Mouse (Mus musculus) ES-Bruce4 (cell line): Measurements from ENCODE around the gene Spon2. TPM values are rescaled to one million over a fixed set of nuclear protein-coding genes. Genes with fewer than 3 reads are reported as not detected.

ENCODE experiments used
- H3K27ac ChIP-seq: 2 replicates; pipeline ENCODE4 v1.5.1; 2012; ENCODE audit warnings: low read length, inconsistent platforms; ENCODE audit not compliant: insufficient read depth
- H3K27me3 ChIP-seq: 2 replicates; pipeline ENCODE4 v1.6.1; 2012; ENCODE audit warnings: mild to moderate bottlenecking, low read length, inconsistent platforms; ENCODE audit not compliant: control insufficient read depth, poor library complexity, insufficient read depth, severe bottlenecking
- H3K36me3 ChIP-seq: 2 replicates; pipeline ENCODE4 v1.6.1; 2012; ENCODE audit warnings: inconsistent platforms, mild to moderate bottlenecking, low read length, moderate library complexity; ENCODE audit not compliant: control insufficient read depth, poor library complexity, insufficient read depth, severe bottlenecking
- H3K4me1 ChIP-seq: one replicate; pipeline ENCODE4 v1.8.1; 2011; ENCODE audit warnings: low read length; ENCODE audit not compliant: control insufficient read depth, insufficient read depth
- H3K4me3 ChIP-seq: 2 replicates; pipeline ENCODE4 v1.5.1; 2011; ENCODE audit warnings: low read depth, mild to moderate bottlenecking, low read length
- H3K9ac ChIP-seq: 2 replicates; pipeline ENCODE4 v1.6.1; 2012; ENCODE audit warnings: low read depth, mild to moderate bottlenecking, inconsistent platforms; ENCODE audit not compliant: poor library complexity, severe bottlenecking
- H3K9me3 ChIP-seq: replicated peaks from 2 replicates; pipeline ENCODE4 v1.6.1; 2012; ENCODE audit warnings: mild to moderate bottlenecking, low read length, inconsistent platforms; ENCODE audit not compliant: control insufficient read depth, poor library complexity, insufficient read depth, severe bottlenecking
- CTCF ChIP-seq: IDR thresholded peaks from one replicate; pipeline ENCODE4 v1.8.1; 2011; ENCODE audit warnings: low read depth, low read length
- EP300 ChIP-seq: IDR thresholded peaks from 2 replicates; pipeline ENCODE4 v1.6.1; 2011; ENCODE audit warnings: low read depth, low read length; ENCODE audit not compliant: insufficient read depth
- POLR2A ChIP-seq: IDR thresholded peaks from one replicate; pipeline ENCODE4 v1.8.1; 2011; ENCODE audit warnings: low read length; ENCODE audit not compliant: insufficient read depth
- polyA plus RNA-seq: library from polyadenylated mRNA; stranded (reverse); fragments of >200 nt; gene quantifications from 2 replicates; pipeline ENCODE4 v1.2.4, GENCODE M21; 2011; ENCODE audit warnings: low read depth; ENCODE audit not compliant: missing spikeins, insufficient read depth, insufficient read length

Spon2 gene
- polyA plus RNA-seq, 1 experiment = 0.87 TPM

DNA sequence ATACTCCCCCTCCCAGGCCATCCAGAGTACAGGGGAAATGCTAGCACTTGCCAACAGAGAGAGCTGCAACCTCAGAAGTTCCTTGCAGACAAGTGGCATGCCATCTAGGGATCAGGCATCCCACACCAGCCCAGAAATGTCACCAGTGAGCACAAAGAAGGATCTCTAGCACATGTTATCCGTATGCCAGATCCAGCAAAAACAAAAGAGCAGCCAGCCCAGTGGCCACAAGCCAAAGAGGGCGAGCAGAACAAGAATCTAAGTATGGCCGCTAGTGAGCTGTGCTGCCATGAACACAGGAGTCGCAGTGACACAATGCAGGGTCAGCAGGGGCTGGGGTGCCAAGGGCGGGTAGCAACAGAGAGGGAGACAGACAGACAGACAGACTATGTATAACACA lies 12.0 kb upstream of the Spon2 start:
- no peak overlapping the region for H3K4me3 ChIP-seq
- no peaks in the 10 kb centered on the region for H3K27me3 ChIP-seq
- no peaks in the 10 kb centered on the region for H3K4me1 ChIP-seq
- H3K36me3 ChIP-seq = no peaks in the 10 kb centered on the region
- H3K9ac ChIP-seq = no peak overlapping the region
- TF ChIP-seq EP300 = no peak
- TF ChIP-seq POLR2A = no peak
- no peak for TF ChIP-seq CTCF
- H3K27ac ChIP-seq = no peak overlapping the region
- no peaks in the 10 kb centered on the region for H3K9me3 ChIP-seq

GRCm38 (mm10) chr5:33228428-33228827 lies 10.2 kb upstream of the Spon2 start:
- Histone ChIP-seq H3K36me3 (no peaks in the 10 kb centered on the region), H3K4me3 (no peak overlapping the region), H3K27me3 (no peaks in the 10 kb centered on the region), H3K9ac (no peak overlapping the region), H3K4me1 (no peaks in the 10 kb centered on the region), H3K27ac (no peak overlapping the region), H3K9me3 (no peaks in the 10 kb centered on the region)
- no peak for TF ChIP-seq CTCF
- no peak for TF ChIP-seq POLR2A
- TF ChIP-seq EP300 = no peak

GRCm38 (mm10) chr5:33225673-33226072 lies 7.4 kb upstream of the Spon2 start:
- Histone ChIP-seq H3K4me3 (no peak overlapping the region), H3K9me3 (no peaks in the 10 kb centered on the region), H3K4me1 (no peaks in the 10 kb centered on the region), H3K36me3 (no peaks in the 10 kb centered on the region), H3K27me3 (no peaks in the 10 kb centered on the region), H3K9ac (no peak overlapping the region), H3K27ac (no peak overlapping the region)
- no peak for TF ChIP-seq POLR2A
- TF ChIP-seq CTCF = no peak
- TF ChIP-seq EP300 = no peak

DNA sequence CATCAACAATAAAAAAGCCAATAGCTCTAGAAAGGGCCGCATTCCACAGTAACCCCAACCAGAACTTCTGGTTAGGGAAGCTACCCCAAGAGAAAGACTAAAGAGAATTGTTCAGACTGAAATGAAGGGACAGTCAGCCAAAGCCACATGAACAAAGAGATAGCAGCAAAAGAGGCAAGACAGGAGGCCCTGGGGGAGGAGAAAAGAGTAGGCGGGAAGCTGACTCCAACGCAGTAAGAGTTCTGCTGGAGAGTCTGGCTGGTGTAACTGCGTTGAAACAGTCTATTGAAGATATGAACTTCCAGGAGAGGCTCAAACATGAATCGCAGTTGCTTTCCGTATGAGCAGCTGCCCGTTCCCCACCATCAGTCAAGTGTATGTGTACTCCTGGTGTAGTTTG lies 6.2 kb upstream of the Spon2 start:
- TF ChIP-seq EP300 (no peak), CTCF (no peak), POLR2A (no peak)
- no peaks in the 10 kb centered on the region for H3K36me3 ChIP-seq
- H3K9ac ChIP-seq = no peak overlapping the region
- H3K4me3 ChIP-seq = no peak overlapping the region
- no peaks in the 10 kb centered on the region for H3K9me3 ChIP-seq
- H3K27ac ChIP-seq = no peak overlapping the region
- H3K4me1 ChIP-seq = no peaks in the 10 kb centered on the region
- H3K27me3 ChIP-seq = no peaks in the 10 kb centered on the region

DNA sequence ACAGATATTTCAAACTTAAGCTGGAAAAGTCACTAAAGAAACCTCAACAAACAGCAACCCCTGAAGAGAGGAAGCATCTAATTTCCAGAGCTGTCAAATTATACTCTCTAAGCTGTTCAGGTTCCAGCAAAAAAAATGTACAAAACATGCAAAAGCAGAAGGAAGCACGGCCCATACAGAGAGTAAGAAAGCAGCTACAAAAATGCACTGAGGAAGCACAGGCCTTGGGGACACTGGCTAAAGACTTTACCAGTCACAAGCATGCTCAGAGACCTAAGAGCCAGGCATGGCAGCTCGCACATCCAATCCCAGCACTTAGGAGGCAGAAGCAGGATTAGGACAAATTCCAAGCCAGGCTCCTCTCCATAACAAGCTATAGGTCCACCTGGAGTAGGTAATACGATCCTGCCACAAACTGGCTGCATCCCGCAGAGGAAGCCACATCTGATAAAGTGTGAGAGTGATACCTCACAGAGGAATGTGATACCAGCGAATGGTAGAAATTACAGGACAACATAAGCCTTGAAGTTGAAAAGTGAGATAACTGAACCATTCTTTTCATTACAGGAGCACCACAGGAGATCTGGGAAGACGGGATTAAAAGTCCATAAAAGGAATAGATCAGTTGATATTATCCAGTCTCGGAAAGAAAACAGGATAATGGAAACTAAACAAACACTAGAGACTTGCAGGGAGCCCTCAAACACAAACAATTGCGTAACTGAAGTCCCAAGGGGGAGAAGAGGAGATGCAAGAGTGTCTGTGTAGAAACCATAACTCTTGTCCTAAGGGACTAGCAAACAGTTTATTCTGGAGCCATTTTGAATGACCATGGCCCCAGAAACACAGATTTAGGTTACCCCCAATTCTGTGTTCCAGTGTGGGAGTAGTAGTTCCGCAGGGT lies 4.8 kb upstream of the Spon2 start:
- Histone ChIP-seq H3K9ac (no peak overlapping the region), H3K4me3 (no peak overlapping the region), H3K27ac (no peak overlapping the region), H3K27me3 (no peaks in the 10 kb centered on the region), H3K4me1 (no peaks in the 10 kb centered on the region), H3K36me3 (no peaks in the 10 kb centered on the region), H3K9me3 (no peaks in the 10 kb centered on the region)
- TF ChIP-seq EP300 = no peak
- TF ChIP-seq POLR2A = no peak
- no peak for TF ChIP-seq CTCF

- no peak for TF ChIP-seq EP300
- no peak for TF ChIP-seq POLR2A
- TF ChIP-seq CTCF = no peak
- H3K36me3 ChIP-seq = no peaks in the 10 kb centered on the region
- H3K4me3 ChIP-seq = no peak overlapping the region
- no peaks in the 10 kb centered on the region for H3K27me3 ChIP-seq
- no peak overlapping the region for H3K27ac ChIP-seq
- no peaks in the 10 kb centered on the region for H3K9me3 ChIP-seq
- H3K9ac ChIP-seq = no peak overlapping the region
- H3K4me1 ChIP-seq = no peaks in the 10 kb centered on the region
These were observed 4.1 kb upstream of the Spon2 start for GRCm38 (mm10) chr5:33222389-33222788.
